Mouse (Mus musculus) myocyte (in vitro differentiated cells): ENCODE measurements around the gene Cdca8. TPM values are rescaled to one million over a fixed set of nuclear protein-coding genes. Genes with fewer than 3 reads are reported as not detected.
A peak's percentile ranks its signal among the peaks of the same experiment; 100 is the strongest.

Source experiments
- H3K27me3 ChIP-seq: one replicate; pipeline ENCODE4 v1.6.1; 2011; ENCODE audit not compliant: control insufficient read depth, insufficient read depth, insufficient read length
- H3K36me3 ChIP-seq: one replicate; pipeline ENCODE4 v1.6.1; 2011; ENCODE audit not compliant: control insufficient read depth, insufficient read depth
- H3K4me2 ChIP-seq: one replicate; pipeline ENCODE4 v1.6.1; 2011; ENCODE audit warnings: low read depth, control low read depth
- H3K4me3 ChIP-seq: one replicate; pipeline ENCODE4 v1.5.1; 2011; ENCODE audit warnings: mild to moderate bottlenecking, control low read depth, moderate library complexity
- H3K79me2 ChIP-seq: one replicate; pipeline ENCODE4 v1.6.1; 2011; ENCODE audit not compliant: control insufficient read depth, insufficient read depth
- H3ac ChIP-seq: one replicate; pipeline ENCODE4 v1.6.1; 2011; ENCODE audit not compliant: control insufficient read depth, insufficient read length
- CEBPB ChIP-seq: IDR thresholded peaks from 2 replicates; pipeline ENCODE4 v1.6.1; 2011; ENCODE audit warnings: mild to moderate bottlenecking, moderate library complexity; ENCODE audit not compliant: poor library complexity, insufficient read depth, severe bottlenecking
- E2F4 ChIP-seq: IDR thresholded peaks from one replicate; pipeline ENCODE4 v1.6.1; 2011; ENCODE audit warnings: mild to moderate bottlenecking, control low read depth, moderate library complexity; ENCODE audit not compliant: insufficient read depth
- MAX ChIP-seq: IDR thresholded peaks from one replicate; pipeline ENCODE4 v1.6.1; 2011; ENCODE audit warnings: low read depth, mild to moderate bottlenecking, control low read depth
- MYOD1 ChIP-seq, 3 experiments: IDR thresholded peaks; one replicate each; pipeline ENCODE4 v1.6.1; 2011; ENCODE audit warnings: control low read depth in 2 of 3, low read depth in 2 of 3, mild to moderate bottlenecking in 2 of 3, moderate library complexity in 1 of 3; ENCODE audit not compliant: insufficient read length in 2 of 3, control insufficient read depth in 1 of 3
- MYOG ChIP-seq, 3 experiments: IDR thresholded peaks; one replicate each; pipeline ENCODE4 v1.6.1; 2011; ENCODE audit warnings: control low read depth in 2 of 3, low read depth in 2 of 3, mild to moderate bottlenecking in 2 of 3; ENCODE audit not compliant: insufficient read length in 2 of 3, control insufficient read depth in 1 of 3, insufficient read depth in 1 of 3
- POLR2A ChIP-seq: IDR thresholded peaks from one replicate; pipeline ENCODE4 v1.6.1; 2011; ENCODE audit warnings: low read depth, mild to moderate bottlenecking, control low read depth, moderate library complexity; ENCODE audit not compliant: insufficient read length
- POLR2AphosphoS2 ChIP-seq: IDR thresholded peaks from one replicate; pipeline ENCODE4 v1.6.1; 2011; ENCODE audit warnings: low read depth, control low read depth; ENCODE audit not compliant: insufficient read length
- REST ChIP-seq: IDR thresholded peaks from one replicate; pipeline ENCODE4 v1.6.1; 2011; ENCODE audit warnings: mild to moderate bottlenecking, control low read depth, moderate library complexity; ENCODE audit not compliant: insufficient read depth, insufficient read length
- SRF ChIP-seq: IDR thresholded peaks from one replicate; pipeline ENCODE4 v1.6.1; 2011; ENCODE audit warnings: low read depth; ENCODE audit not compliant: control insufficient read depth, insufficient read length
- TCF12 ChIP-seq: IDR thresholded peaks from one replicate; pipeline ENCODE4 v1.6.1; 2011; ENCODE audit warnings: mild to moderate bottlenecking, control low read depth; ENCODE audit not compliant: poor library complexity, insufficient read depth, severe bottlenecking
- TCF3 ChIP-seq: IDR thresholded peaks from one replicate; pipeline ENCODE4 v1.6.1; 2011; ENCODE audit warnings: low read depth, control low read depth; ENCODE audit not compliant: insufficient read length
- USF1 ChIP-seq: IDR thresholded peaks from one replicate; pipeline ENCODE4 v1.6.1; 2011; ENCODE audit warnings: low read depth, mild to moderate bottlenecking, control low read depth, moderate library complexity
- polyA plus RNA-seq: library from polyadenylated mRNA; unstranded; fragments of >200 nt; fragmentation: generic; extraction: Trizol; gene quantifications from one replicate; pipeline ENCODE4 v1.2.1, GENCODE M21; 2012; ENCODE audit warnings: missing spikeins

The Cdca8 gene
- polyA plus RNA-seq, 1 experiment = 45.9 TPM

DNA sequence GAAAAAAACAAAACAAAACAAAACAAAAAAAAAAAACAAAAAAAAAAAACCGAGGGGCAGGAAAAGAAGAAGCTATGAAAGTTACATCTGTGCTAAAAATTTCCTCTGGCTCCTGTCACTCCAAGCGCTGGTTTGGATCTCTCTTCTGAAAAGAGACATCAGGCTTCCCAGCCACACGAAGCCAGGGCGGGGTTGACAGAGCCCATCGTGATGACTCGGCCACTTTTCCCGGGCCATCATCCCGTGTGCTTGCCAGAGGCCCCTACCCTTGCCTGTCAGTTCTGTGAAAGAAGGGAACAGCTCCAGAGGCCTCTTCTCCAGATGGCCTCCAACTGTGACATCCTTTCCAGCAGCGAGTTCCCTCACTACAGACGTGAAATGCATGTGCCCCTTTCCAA, 11.9 kb upstream of the Cdca8 start:
- Histone ChIP-seq H3ac (no peak overlapping the region), H3K4me2 (no peak overlapping the region), H3K4me3 (no peak overlapping the region), H3K27me3 (peaks cover 25% of the 10 kb centered on the region), H3K79me2 (no peaks in the 10 kb centered on the region), H3K36me3 (no peaks in the 10 kb centered on the region)
- TF ChIP-seq POLR2AphosphoS2 = no peak
- TF ChIP-seq TCF3 = no peak
- TF ChIP-seq CEBPB = no peak
- TF ChIP-seq SRF = no peak
- no peak for TF ChIP-seq REST
- TF ChIP-seq POLR2A = no peak
- TF ChIP-seq USF1 = no peak
- TF ChIP-seq TCF12 = no peak
- no peak for TF ChIP-seq E2F4
- TF ChIP-seq MAX = no peak
- TF ChIP-seq MYOD1 (IDR thresholded peaks at IDR 0.05; ENCODE audit: control insufficient read depth in 1 of 3, insufficient read length in 2 of 3, low read depth in 2 of 3) = no peak
- TF ChIP-seq MYOG (IDR thresholded peaks at IDR 0.05; ENCODE audit: control insufficient read depth in 1 of 3, insufficient read depth in 1 of 3, insufficient read length in 2 of 3, low read depth in 2 of 3) = no peak

DNA sequence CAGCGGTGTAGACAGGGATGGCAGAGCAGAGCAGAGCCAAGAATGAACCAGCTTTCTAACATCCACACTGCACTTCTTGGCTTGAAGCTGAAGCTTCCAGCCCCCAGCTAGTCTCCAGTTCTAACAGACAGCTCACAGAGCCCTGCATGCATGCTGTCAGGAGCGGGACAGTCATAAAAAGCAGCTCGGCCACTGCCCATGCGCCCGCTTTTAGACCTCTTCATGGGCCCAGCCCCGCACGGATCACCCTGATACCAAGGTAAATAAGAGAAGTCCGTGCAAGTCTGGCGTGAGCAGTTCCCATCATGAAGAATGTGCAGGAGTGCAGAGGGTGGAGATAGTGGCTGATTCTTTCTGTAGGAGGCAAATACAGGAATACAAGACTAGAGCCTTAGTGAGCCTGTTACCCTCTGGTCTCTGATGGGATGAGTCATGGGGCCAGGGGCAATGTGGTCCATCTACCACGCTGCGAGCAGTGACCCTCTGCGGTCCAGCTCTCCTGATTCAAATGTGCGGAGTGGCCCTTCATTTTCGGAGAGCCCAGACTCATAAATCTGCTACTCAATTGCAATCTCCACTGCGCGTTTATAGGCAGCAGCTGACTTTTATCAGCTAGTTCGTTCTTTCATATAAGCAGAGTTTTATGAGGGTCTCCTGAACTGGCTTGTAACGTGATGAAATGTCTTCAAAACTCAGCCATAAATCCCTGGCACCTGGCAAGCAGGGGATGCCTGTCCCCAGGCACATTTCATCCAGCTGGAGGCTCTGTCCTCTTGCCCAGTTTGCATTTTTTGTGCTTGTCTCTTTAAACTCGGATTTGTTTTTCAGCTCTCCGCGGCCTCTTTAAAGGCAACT, 11.3 kb upstream of the Cdca8 start:
- Histone ChIP-seq H3K27me3 (peaks cover 21% of the 10 kb centered on the region), H3K79me2 (no peaks in the 10 kb centered on the region), H3ac (no peak overlapping the region), H3K4me3 (no peak overlapping the region), H3K4me2 (no peak overlapping the region), H3K36me3 (no peaks in the 10 kb centered on the region)
- TF ChIP-seq USF1 (no peak), TCF12 (no peak), REST (no peak), MAX (no peak), E2F4 (no peak), TCF3 (no peak), MYOD1 (IDR thresholded peaks at IDR 0.05; ENCODE audit: control insufficient read depth in 1 of 3, insufficient read length in 2 of 3, low read depth in 2 of 3) (no peak), CEBPB (no peak), MYOG (IDR thresholded peaks at IDR 0.05; ENCODE audit: control insufficient read depth in 1 of 3, insufficient read depth in 1 of 3, insufficient read length in 2 of 3, low read depth in 2 of 3) (no peak), SRF (no peak), POLR2AphosphoS2 (no peak), POLR2A (no peak)

DNA sequence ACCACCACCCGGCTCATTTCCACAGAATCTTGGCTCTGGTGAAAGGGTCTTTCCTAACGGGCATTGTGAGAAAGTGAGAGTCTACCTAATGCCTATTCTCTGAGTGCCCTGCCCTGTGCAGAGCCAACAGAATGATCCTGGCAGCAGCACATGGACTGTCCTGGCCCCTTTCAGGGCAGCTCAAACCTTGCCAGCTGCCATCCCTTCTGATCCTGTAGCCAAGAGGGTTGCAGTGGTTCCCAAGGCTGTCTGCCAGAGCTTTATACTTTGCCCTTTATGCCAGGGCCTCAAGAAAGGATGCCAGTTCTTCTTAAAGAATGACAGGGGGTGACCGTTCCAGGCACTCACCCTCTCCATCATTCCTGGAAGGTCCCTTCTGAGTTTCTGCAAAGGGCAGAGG, 10.4 kb upstream of the Cdca8 start:
- TF ChIP-seq SRF (no peak), POLR2AphosphoS2 (no peak), MAX (no peak), TCF3 (no peak), MYOD1 (IDR thresholded peaks at IDR 0.05; ENCODE audit: control insufficient read depth in 1 of 3, insufficient read length in 2 of 3, low read depth in 2 of 3) (no peak), USF1 (no peak), TCF12 (no peak), REST (no peak), CEBPB (no peak), POLR2A (no peak), MYOG (IDR thresholded peaks at IDR 0.05; ENCODE audit: control insufficient read depth in 1 of 3, insufficient read depth in 1 of 3, insufficient read length in 2 of 3, low read depth in 2 of 3) (no peak), E2F4 (no peak)
- Histone ChIP-seq H3K4me2 (no peak overlapping the region), H3K36me3 (no peaks in the 10 kb centered on the region), H3K27me3 (peaks cover 16% of the 10 kb centered on the region), H3K79me2 (no peaks in the 10 kb centered on the region), H3K4me3 (no peak overlapping the region), H3ac (no peak overlapping the region)

DNA sequence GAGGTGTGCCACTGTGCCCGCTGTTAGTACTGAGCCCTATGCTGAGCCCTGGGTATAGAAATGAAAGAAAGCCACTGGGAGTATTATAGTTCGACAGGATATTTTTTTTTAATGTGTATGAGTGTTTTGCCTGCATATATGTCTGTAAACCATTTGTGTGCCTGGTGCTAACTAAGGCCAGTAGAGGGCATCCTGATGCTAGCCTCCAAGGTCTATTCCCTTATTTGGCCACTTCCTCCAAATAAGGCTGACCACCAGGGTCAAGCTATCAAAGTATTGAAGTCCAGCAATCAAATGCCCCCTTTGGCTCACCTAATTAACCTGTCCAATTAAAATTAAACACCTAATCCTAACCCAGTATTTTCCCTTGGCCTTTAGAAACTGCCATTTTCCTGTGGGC, 5.8 kb upstream of the Cdca8 start:
- Histone ChIP-seq H3K27me3 (no peaks in the 10 kb centered on the region), H3K4me2 (no peak overlapping the region), H3K4me3 (no peak overlapping the region), H3K36me3 (peaks cover 8% of the 10 kb centered on the region), H3ac (no peak overlapping the region), H3K79me2 (no peaks in the 10 kb centered on the region)
- peak; percentile 95 for TF ChIP-seq SRF
- no peak for TF ChIP-seq TCF3

DNA sequence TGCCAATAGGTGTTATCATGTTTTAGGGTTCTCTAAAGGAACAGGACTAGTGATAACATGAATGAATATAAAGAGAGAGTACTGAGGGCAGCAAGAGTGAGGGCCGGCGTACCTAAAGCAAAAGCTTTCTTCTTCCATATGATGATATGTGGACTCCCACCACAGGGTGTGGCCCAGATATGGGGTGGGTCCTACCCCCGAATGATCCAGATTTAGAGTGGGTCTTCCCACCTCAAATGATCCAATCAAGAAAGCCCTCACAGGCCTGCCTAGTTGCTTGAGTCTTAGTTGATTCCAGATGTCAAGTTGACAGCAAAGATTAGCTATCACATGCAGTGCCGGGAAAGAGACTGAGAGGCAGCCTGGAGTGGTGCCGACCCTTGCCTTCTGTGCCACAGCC, 4.7 kb upstream of the Cdca8 start:
- Histone ChIP-seq H3K36me3 (peaks cover 9% of the 10 kb centered on the region), H3K4me2 (no peak overlapping the region), H3K4me3 (no peak overlapping the region), H3ac (no peak overlapping the region), H3K27me3 (no peaks in the 10 kb centered on the region), H3K79me2 (no peaks in the 10 kb centered on the region)
- TF ChIP-seq SRF (no peak), MYOD1 (IDR thresholded peaks at IDR 0.05; ENCODE audit: control insufficient read depth in 1 of 3, insufficient read length in 2 of 3, low read depth in 2 of 3) (no peak), TCF3 (no peak), CEBPB (no peak), POLR2AphosphoS2 (no peak), E2F4 (no peak), POLR2A (no peak), USF1 (no peak), TCF12 (no peak), REST (no peak), MAX (no peak), MYOG (IDR thresholded peaks at IDR 0.05; ENCODE audit: control insufficient read depth in 1 of 3, insufficient read depth in 1 of 3, insufficient read length in 2 of 3, low read depth in 2 of 3) (no peak)
